Mouse (Mus musculus) right cerebral cortex, postnatal 25 days (tissue): ENCODE measurements around the gene Hes5.

ENCODE experiments used
- DNase-seq: peaks from one replicate; pipeline ENCODE4 v3.0.0; 2022

The Hes5 gene

GRCm38 (mm10) chr4:154965856-154966255, 5.1 kb downstream of the Hes5 start:
- no peak for DNase-seq

- no peak for DNase-seq
These were observed 6.5 kb downstream of the Hes5 start for GRCm38 (mm10) chr4:154967173-154967572.

GRCm38 (mm10) chr4:154972546-154972945, 11.8 kb downstream of the Hes5 start:
- DNase-seq: no peak

GRCm38 (mm10) chr4:154974163-154974611, 13.5 kb downstream of the Hes5 start:
- DNase-seq: no peak

GRCm38 (mm10) chr4:154980110-154980509, 19.4 kb downstream of the Hes5 start:
- no peak for DNase-seq

GRCm38 (mm10) chr4:154981076-154981475, 20.4 kb downstream of the Hes5 start:
- DNase-seq: no peak

- DNase-seq: peak; percentile 73
These were observed 20.8 kb downstream of the Hes5 start for GRCm38 (mm10) chr4:154981530-154981929.

GRCm38 (mm10) chr4:154982247-154983120, 21.8 kb downstream of the Hes5 start:
- DNase-seq: no peak

- DNase-seq: no peak
These were observed 23.0 kb downstream of the Hes5 start for GRCm38 (mm10) chr4:154983767-154984166.

GRCm38 (mm10) chr4:154985151-154985777, 24.5 kb downstream of the Hes5 start:
- no peak for DNase-seq

- peak; percentile 69 for DNase-seq
These were observed 25.4 kb downstream of the Hes5 start for GRCm38 (mm10) chr4:154986096-154986495.

- DNase-seq: no peak
These were observed 26.0 kb downstream of the Hes5 start for GRCm38 (mm10) chr4:154986750-154987149.

GRCm38 (mm10) chr4:154994876-154995275, 34.2 kb downstream of the Hes5 start:
- no peak for DNase-seq

GRCm38 (mm10) chr4:154996572-154997154, 35.9 kb downstream of the Hes5 start:
- no peak for DNase-seq

GRCm38 (mm10) chr4:154999379-154999778, 38.7 kb downstream of the Hes5 start:
- no peak for DNase-seq

GRCm38 (mm10) chr4:155005278-155005677, 44.6 kb downstream of the Hes5 start:
- DNase-seq: no peak

- DNase-seq: no peak
These were observed 45.6 kb downstream of the Hes5 start for GRCm38 (mm10) chr4:155006296-155006695.

GRCm38 (mm10) chr4:155007641-155008040, 46.9 kb downstream of the Hes5 start:
- DNase-seq: no peak

GRCm38 (mm10) chr4:155008075-155008474, 47.4 kb downstream of the Hes5 start:
- no peak for DNase-seq

- no peak for DNase-seq
These were observed 48.5 kb downstream of the Hes5 start for GRCm38 (mm10) chr4:155009216-155009615.

- peak; percentile 37 for DNase-seq
These were observed 50.1 kb downstream of the Hes5 start for GRCm38 (mm10) chr4:155010870-155011269.

GRCm38 (mm10) chr4:155011312-155012025, 50.7 kb downstream of the Hes5 start:
- DNase-seq: no peak
